ENCODE assay signal across 24 mouse cellular contexts in the genomic region with DNA sequence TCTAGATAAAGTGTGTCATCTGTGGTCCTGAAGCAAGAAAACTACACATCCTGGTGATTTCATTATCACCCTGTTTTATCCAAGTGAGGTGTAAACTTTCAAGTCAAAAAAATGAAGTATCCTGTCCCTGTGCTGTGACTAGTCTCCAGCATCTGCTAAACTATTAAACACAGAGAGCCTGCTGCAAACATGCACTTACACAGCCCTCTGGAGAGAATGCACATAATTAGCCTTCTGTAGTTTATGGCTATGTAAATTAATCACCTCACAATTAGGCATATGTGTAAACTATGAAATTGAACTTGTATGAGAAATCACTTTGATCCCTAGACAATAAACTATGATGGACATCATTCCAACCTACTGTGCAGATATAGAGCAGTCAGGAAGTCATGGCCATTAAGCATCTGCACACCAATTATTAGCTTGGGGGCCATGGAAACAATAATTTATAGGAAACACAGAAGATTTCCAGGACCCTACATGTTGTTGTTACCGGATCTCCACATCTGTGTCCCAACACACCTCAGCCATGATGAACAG.
"Had no signal": no experiment of that assay in that cellular context is flagged by ENCODE, and none has a peak within 500 bp of the region (broad histone marks: within the 10 kb centered on the region; RNA-seq: fewer than 3 reads in every experiment).

No protein-coding gene starts in this region.

- H3K27me3 ChIP-seq: limb, embryonic 13.5 days; liver, embryonic 12.5 days; liver, embryonic 15.5 days; lung, embryonic 15.5 days; megakaryocyte, embryonic 14.5 days; midbrain, embryonic 13.5 days had no signal

- H3K27ac ChIP-seq: kidney, postnatal 0 days; limb, embryonic 10.5 days; limb, embryonic 13.5 days; liver, embryonic 12.5 days; liver, embryonic 15.5 days; lung, embryonic 15.5 days; midbrain, embryonic 10.5 days; midbrain, embryonic 13.5 days; stomach, postnatal 0 days had no signal

- H3K9ac ChIP-seq: limb, embryonic 13.5 days; liver, embryonic 12.5 days; liver, embryonic 15.5 days; lung, embryonic 15.5 days; midbrain, embryonic 13.5 days had no signal

- H3K4me1 ChIP-seq: limb, embryonic 10.5 days; limb, embryonic 13.5 days; liver, embryonic 12.5 days; liver, embryonic 15.5 days; lung, embryonic 15.5 days; midbrain, embryonic 10.5 days; midbrain, embryonic 13.5 days had no signal

- H3K4me3 ChIP-seq: limb, embryonic 10.5 days; limb, embryonic 13.5 days; liver, embryonic 12.5 days; liver, embryonic 15.5 days; lung, embryonic 15.5 days; megakaryocyte, embryonic 14.5 days; midbrain, embryonic 10.5 days; midbrain, embryonic 13.5 days; myocyte had no signal

- ATAC-seq: liver, embryonic 12.5 days; midbrain, embryonic 13.5 days; midbrain, embryonic 16.5 days had no signal

- DNase-seq: kidney, adult 2 months; kidney, postnatal 36 days; liver; lung, adult 18-20 months; lung, postnatal 10 days; lung, postnatal 36 days; right cerebral cortex, adult 18-20 months; right cerebral cortex, postnatal 14 days; right cerebral cortex, postnatal 4 days; thymus, adult 2 months; thymus, postnatal 14 days; thymus, postnatal 4 days had no signal

- H3K9me3 ChIP-seq: limb, embryonic 10.5 days; limb, embryonic 13.5 days; liver, embryonic 12.5 days; liver, embryonic 15.5 days; lung, embryonic 15.5 days; megakaryocyte, embryonic 14.5 days; midbrain, embryonic 10.5 days; midbrain, embryonic 13.5 days had no signal

- H3K36me3 ChIP-seq: limb, embryonic 10.5 days; limb, embryonic 13.5 days; liver, embryonic 12.5 days; liver, embryonic 15.5 days; lung, embryonic 15.5 days; midbrain, embryonic 10.5 days; midbrain, embryonic 13.5 days had no signal

- H3K4me2 ChIP-seq: limb, embryonic 13.5 days; liver, embryonic 12.5 days; liver, embryonic 15.5 days; lung, embryonic 15.5 days; midbrain, embryonic 13.5 days had no signal
